Mouse (Mus musculus): ENCODE results near the gene Tenm4. TPM values are rescaled to one million over a fixed set of nuclear protein-coding genes. Genes with fewer than 3 reads are reported as not detected.

Tenm4 gene
- polyA plus RNA-seq, 1 experiment from 2014 or later = 28.1 TPM

- 46% methylated on average over 3 of the region's 3 CpGs for WGBS
- Histone ChIP-seq H3K27ac (replicated peaks; ENCODE audit: low read depth, low read length) (no peak overlapping the region), H3K9me3 (replicated peaks; ENCODE audit: control insufficient read depth, low read length) (no peaks in the 10 kb centered on the region), H3K9ac (replicated peaks; ENCODE audit: low read length) (no peak overlapping the region), H3K27me3 (ENCODE audit: control insufficient read depth, insufficient read depth, low read length) (no peaks in the 10 kb centered on the region), H3K4me1 (ENCODE audit: control insufficient read depth, insufficient read depth, low read length) (no peaks in the 10 kb centered on the region), H3K4me2 (ENCODE audit: low read depth, low read length) (no peak overlapping the region), H3K4me3 (ENCODE audit: low read depth, low read length) (no peak overlapping the region), H3K36me3 (replicated peaks; ENCODE audit: control insufficient read depth, insufficient read depth, low read depth, low read length) (no peaks in the 10 kb centered on the region)
- ATAC-seq (replicated peaks; ENCODE audit: insufficient number of reproducible peaks, low FRiP score, low TSS enrichment, low read depth) (no peak), DNase-seq (ENCODE audit: low spot score) (no peak)
Measured at GRCm38 (mm10) chr7:96272068-96272467, 101.0 kb downstream of the Tenm4 start.

DNA sequence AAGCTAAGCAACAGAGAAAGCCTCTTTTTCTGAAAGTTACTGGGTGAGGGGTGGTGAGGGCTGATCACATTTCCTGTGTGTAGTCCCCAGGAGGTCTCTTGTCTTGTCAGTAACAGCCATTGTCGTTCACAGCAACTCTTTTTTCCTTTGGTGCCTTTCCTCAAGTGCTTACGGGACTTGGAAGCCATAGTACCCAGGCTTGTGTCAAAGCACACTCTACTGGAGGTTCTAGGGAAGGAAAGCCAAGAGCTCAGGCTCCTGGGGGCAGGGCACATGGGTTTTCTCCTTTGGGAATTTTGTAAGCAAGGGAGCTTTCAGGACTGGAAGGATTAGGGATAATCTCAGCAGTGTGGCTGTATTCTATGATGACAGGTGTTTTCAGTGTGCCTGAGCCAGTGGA is 103.4 kb downstream of the Tenm4 start:
- no peak for DNase-seq (ENCODE audit: low spot score)
- Histone ChIP-seq H3K4me3 (ENCODE audit: low read depth, low read length) (no peak overlapping the region), H3K4me1 (ENCODE audit: control insufficient read depth, insufficient read depth, low read length) (no peaks in the 10 kb centered on the region), H3K9ac (replicated peaks; ENCODE audit: low read length) (no peak overlapping the region), H3K27me3 (ENCODE audit: control insufficient read depth, insufficient read depth, low read length) (no peaks in the 10 kb centered on the region), H3K9me3 (replicated peaks; ENCODE audit: control insufficient read depth, low read length) (no peaks in the 10 kb centered on the region), H3K27ac (replicated peaks; ENCODE audit: low read depth, low read length) (no peak overlapping the region), H3K36me3 (replicated peaks; ENCODE audit: control insufficient read depth, insufficient read depth, low read depth, low read length) (no peaks in the 10 kb centered on the region), H3K4me2 (ENCODE audit: low read depth, low read length) (no peak overlapping the region)
- WGBS = 86% methylated on average over 2 of the region's 2 CpGs
- no peak for ATAC-seq (replicated peaks; ENCODE audit: insufficient number of reproducible peaks, low FRiP score, low TSS enrichment, low read depth)

DNA sequence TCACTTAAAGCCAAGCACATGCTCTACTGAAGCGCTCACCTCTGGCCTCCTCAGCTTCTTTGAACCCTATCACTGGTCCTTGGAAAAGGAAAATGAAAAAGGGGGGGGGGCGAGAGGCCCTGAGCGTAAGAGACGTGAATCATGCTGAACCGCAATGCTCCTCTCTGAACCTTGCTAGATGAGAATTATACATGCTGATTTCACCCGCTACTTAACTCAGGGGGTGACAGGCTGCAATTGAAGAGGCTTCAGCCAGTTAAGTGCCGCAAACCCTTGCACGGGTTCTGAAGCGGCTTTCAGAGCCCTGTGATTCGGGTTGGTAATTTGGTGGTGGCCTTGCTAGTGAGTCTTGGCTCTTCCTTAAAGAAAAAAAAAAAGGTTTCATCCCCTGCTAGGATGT is 106.5 kb downstream of the Tenm4 start:
- H3K9ac ChIP-seq (replicated peaks; ENCODE audit: low read length) = no peak overlapping the region
- no peak overlapping the region for H3K4me3 ChIP-seq (ENCODE audit: low read depth, low read length)
- WGBS = 73% methylated on average over 10 of the region's 10 CpGs
- H3K9me3 ChIP-seq (replicated peaks; ENCODE audit: control insufficient read depth, low read length) = no peaks in the 10 kb centered on the region
- H3K27me3 ChIP-seq (ENCODE audit: control insufficient read depth, insufficient read depth, low read length) = no peaks in the 10 kb centered on the region
- no peaks in the 10 kb centered on the region for H3K36me3 ChIP-seq (replicated peaks; ENCODE audit: control insufficient read depth, insufficient read depth, low read depth, low read length)
- no peak overlapping the region for H3K4me2 ChIP-seq (ENCODE audit: low read depth, low read length)
- ATAC-seq (replicated peaks; ENCODE audit: insufficient number of reproducible peaks, low FRiP score, low TSS enrichment, low read depth) (no peak), DNase-seq (ENCODE audit: low spot score) (no peak)
- no peak overlapping the region for H3K27ac ChIP-seq (replicated peaks; ENCODE audit: low read depth, low read length)
- no peaks in the 10 kb centered on the region for H3K4me1 ChIP-seq (ENCODE audit: control insufficient read depth, insufficient read depth, low read length)

DNA sequence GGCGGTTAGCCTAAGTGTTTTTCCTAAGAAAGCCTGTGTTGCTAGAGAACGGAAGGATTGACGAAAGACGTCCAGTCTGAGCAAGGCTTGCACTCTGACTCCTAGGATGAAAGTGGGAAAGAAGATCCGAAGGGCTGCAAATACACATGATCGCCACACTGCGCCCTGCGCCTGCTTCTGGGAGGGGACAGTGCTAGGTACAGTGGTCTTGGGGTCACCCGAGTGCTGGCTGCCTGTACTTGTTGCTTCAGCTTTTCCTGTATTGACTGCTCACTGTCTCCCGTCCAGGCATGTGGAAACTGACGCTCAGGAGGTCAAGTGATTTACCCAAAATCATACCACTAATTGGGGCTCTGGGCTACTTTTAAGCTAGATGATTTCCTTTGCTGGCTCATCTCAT is 107.3 kb downstream of the Tenm4 start:
- 71% methylated on average over 11 of the region's 11 CpGs for WGBS
- no peak for DNase-seq (ENCODE audit: low spot score)
- H3K4me3 ChIP-seq (ENCODE audit: low read depth, low read length) = no peak overlapping the region
- H3K4me2 ChIP-seq (ENCODE audit: low read depth, low read length) = no peak overlapping the region
- no peaks in the 10 kb centered on the region for H3K9me3 ChIP-seq (replicated peaks; ENCODE audit: control insufficient read depth, low read length)
- H3K27ac ChIP-seq (replicated peaks; ENCODE audit: low read depth, low read length) = no peak overlapping the region
- H3K36me3 ChIP-seq (replicated peaks; ENCODE audit: control insufficient read depth, insufficient read depth, low read depth, low read length) = no peaks in the 10 kb centered on the region
- H3K4me1 ChIP-seq (ENCODE audit: control insufficient read depth, insufficient read depth, low read length) = no peaks in the 10 kb centered on the region
- no peaks in the 10 kb centered on the region for H3K27me3 ChIP-seq (ENCODE audit: control insufficient read depth, insufficient read depth, low read length)
- no peak for ATAC-seq (replicated peaks; ENCODE audit: insufficient number of reproducible peaks, low FRiP score, low TSS enrichment, low read depth)
- H3K9ac ChIP-seq (replicated peaks; ENCODE audit: low read length) = no peak overlapping the region

DNA sequence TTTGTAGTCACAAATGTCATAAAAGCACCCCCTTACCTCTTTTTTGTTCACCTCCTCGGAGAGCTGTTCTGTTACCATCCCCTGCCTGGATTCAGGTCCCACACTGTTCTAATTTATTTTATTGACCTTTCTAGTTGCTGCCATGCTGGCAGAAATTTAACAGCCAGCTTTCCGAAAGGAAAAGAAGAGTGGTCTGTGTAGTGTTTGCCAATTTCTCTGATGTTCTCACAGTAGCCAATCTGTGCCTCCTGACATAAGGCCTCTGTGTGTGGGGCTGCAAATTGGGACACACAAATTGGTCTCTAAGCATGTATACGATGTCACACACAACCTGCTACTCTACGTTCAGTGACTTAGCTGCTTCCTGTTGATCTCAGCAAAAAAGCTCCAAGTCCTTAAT is 109.7 kb downstream of the Tenm4 start:
- no peaks in the 10 kb centered on the region for H3K36me3 ChIP-seq (replicated peaks; ENCODE audit: control insufficient read depth, insufficient read depth, low read depth, low read length)
- no peaks in the 10 kb centered on the region for H3K9me3 ChIP-seq (replicated peaks; ENCODE audit: control insufficient read depth, low read length)
- H3K4me2 ChIP-seq (ENCODE audit: low read depth, low read length) = no peak overlapping the region
- H3K9ac ChIP-seq (replicated peaks; ENCODE audit: low read length) = no peak overlapping the region
- H3K4me3 ChIP-seq (ENCODE audit: low read depth, low read length) = no peak overlapping the region
- H3K4me1 ChIP-seq (ENCODE audit: control insufficient read depth, insufficient read depth, low read length) = no peaks in the 10 kb centered on the region
- no peak for ATAC-seq (replicated peaks; ENCODE audit: insufficient number of reproducible peaks, low FRiP score, low TSS enrichment, low read depth)
- WGBS = 77% methylated on average over 4 of the region's 4 CpGs
- DNase-seq (ENCODE audit: low spot score) = no peak
- no peak overlapping the region for H3K27ac ChIP-seq (replicated peaks; ENCODE audit: low read depth, low read length)
- H3K27me3 ChIP-seq (ENCODE audit: control insufficient read depth, insufficient read depth, low read length) = no peaks in the 10 kb centered on the region

DNA sequence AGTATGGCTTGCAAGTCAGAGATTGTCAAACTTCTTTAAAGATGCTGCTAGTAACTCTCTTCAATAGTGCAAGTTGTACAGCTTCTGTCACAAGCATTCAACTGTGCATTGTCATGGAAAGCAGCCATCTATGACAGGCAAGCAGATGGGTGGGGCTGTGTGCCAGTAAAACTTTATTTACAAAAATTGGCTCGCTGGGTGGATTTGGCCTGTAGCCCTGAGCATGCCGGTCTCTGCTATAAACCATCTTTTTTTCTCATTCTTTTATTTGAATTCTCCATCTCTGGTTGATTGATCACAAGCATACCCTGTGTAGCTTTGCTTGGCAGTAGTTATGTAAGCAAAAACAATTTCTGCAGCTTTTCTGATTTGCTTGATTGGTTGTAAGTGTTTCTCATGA is 119.5 kb downstream of the Tenm4 start:
- H3K4me1 ChIP-seq (ENCODE audit: control insufficient read depth, insufficient read depth, low read length) = no peaks in the 10 kb centered on the region
- no peaks in the 10 kb centered on the region for H3K27me3 ChIP-seq (ENCODE audit: control insufficient read depth, insufficient read depth, low read length)
- H3K9ac ChIP-seq (replicated peaks; ENCODE audit: low read length) = no peak overlapping the region
- H3K9me3 ChIP-seq (replicated peaks; ENCODE audit: control insufficient read depth, low read length) = no peaks in the 10 kb centered on the region
- H3K36me3 ChIP-seq (replicated peaks; ENCODE audit: control insufficient read depth, insufficient read depth, low read depth, low read length) = no peaks in the 10 kb centered on the region
- DNase-seq (ENCODE audit: low spot score) (no peak), ATAC-seq (replicated peaks; ENCODE audit: insufficient number of reproducible peaks, low FRiP score, low TSS enrichment, low read depth) (no peak)
- no peak overlapping the region for H3K4me3 ChIP-seq (ENCODE audit: low read depth, low read length)
- 92% methylated on average over 2 of the region's 2 CpGs for WGBS
- H3K4me2 ChIP-seq (ENCODE audit: low read depth, low read length) = no peak overlapping the region
- H3K27ac ChIP-seq (replicated peaks; ENCODE audit: low read depth, low read length) = no peak overlapping the region

DNA sequence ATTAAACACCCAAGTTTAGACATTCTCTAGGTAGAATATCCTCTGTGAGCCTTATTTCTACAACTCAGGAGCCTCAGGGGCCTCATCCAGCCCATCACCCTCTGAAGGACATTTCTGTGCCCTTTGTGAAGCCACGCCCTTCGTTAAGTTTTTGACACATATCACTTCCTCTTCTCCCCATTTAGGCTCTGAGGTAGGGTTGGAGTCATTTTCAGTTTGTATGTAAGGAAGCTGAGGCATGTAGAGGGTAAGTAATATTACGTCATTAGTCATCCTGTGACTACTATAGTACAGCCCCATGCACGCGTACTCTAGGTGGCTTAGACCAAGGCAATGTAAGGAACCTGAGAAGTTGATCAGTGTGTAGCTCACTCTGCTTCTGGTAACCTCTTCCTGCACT is 124.9 kb downstream of the Tenm4 start:
- Histone ChIP-seq H3K27me3 (ENCODE audit: control insufficient read depth, insufficient read depth, low read length) (no peaks in the 10 kb centered on the region), H3K9me3 (replicated peaks; ENCODE audit: control insufficient read depth, low read length) (no peaks in the 10 kb centered on the region), H3K4me2 (ENCODE audit: low read depth, low read length) (no peak overlapping the region), H3K9ac (replicated peaks; ENCODE audit: low read length) (no peak overlapping the region), H3K27ac (replicated peaks; ENCODE audit: low read depth, low read length) (no peak overlapping the region), H3K4me3 (ENCODE audit: low read depth, low read length) (no peak overlapping the region), H3K36me3 (replicated peaks; ENCODE audit: control insufficient read depth, insufficient read depth, low read depth, low read length) (no peaks in the 10 kb centered on the region), H3K4me1 (ENCODE audit: control insufficient read depth, insufficient read depth, low read length) (no peaks in the 10 kb centered on the region)
- no peak for DNase-seq (ENCODE audit: low spot score)
- no peak for ATAC-seq (replicated peaks; ENCODE audit: insufficient number of reproducible peaks, low FRiP score, low TSS enrichment, low read depth)
- 92% methylated on average over 5 of the region's 5 CpGs for WGBS

- H3K27ac ChIP-seq (replicated peaks; ENCODE audit: low read depth, low read length) = no peak overlapping the region
- H3K36me3 ChIP-seq (replicated peaks; ENCODE audit: control insufficient read depth, insufficient read depth, low read depth, low read length) = no peaks in the 10 kb centered on the region
- DNase-seq (ENCODE audit: low spot score) (no peak), ATAC-seq (replicated peaks; ENCODE audit: insufficient number of reproducible peaks, low FRiP score, low TSS enrichment, low read depth) (no peak)
- H3K9me3 ChIP-seq (replicated peaks; ENCODE audit: control insufficient read depth, low read length) = no peaks in the 10 kb centered on the region
- H3K4me2 ChIP-seq (ENCODE audit: low read depth, low read length) = no peak overlapping the region
- H3K4me1 ChIP-seq (ENCODE audit: control insufficient read depth, insufficient read depth, low read length) = no peaks in the 10 kb centered on the region
- H3K9ac ChIP-seq (replicated peaks; ENCODE audit: low read length) = no peak overlapping the region
- WGBS = 70% methylated on average over 8 of the region's 8 CpGs
- no peaks in the 10 kb centered on the region for H3K27me3 ChIP-seq (ENCODE audit: control insufficient read depth, insufficient read depth, low read length)
- H3K4me3 ChIP-seq (ENCODE audit: low read depth, low read length) = no peak overlapping the region
Measured at GRCm38 (mm10) chr7:96300826-96301397, 129.9 kb downstream of the Tenm4 start.

Measured in embryonic facial prominence, embryonic 11.5 days (tissue).